Mouse (Mus musculus) MEL-GATA-1-ER (cell line): ENCODE data around the gene Gm20388.

ENCODE experiments used
- DNase-seq: peaks from one replicate; pipeline ENCODE4 v3.0.0-alpha.2; 2012; ENCODE audit warnings: low read depth; ENCODE audit errors: extremely low read depth

The Gm20388 gene

GRCm38 (mm10) chr8:123701952-123702587 lies 3791.4 kb downstream of the Gm20388 start:
- DNase-seq, result no peak

- no peak for DNase-seq
Measured at GRCm38 (mm10) chr8:123705376-123705775, 3794.7 kb downstream of the Gm20388 start.

GRCm38 (mm10) chr8:123707137-123707536 lies 3796.5 kb downstream of the Gm20388 start:
- DNase-seq, result no peak

GRCm38 (mm10) chr8:123708729-123709128 lies 3798.1 kb downstream of the Gm20388 start:
- no peak for DNase-seq

GRCm38 (mm10) chr8:123710335-123710734 lies 3799.7 kb downstream of the Gm20388 start:
- DNase-seq, result no peak

- DNase-seq, result no peak
Measured at GRCm38 (mm10) chr8:123714451-123714850, 3803.8 kb downstream of the Gm20388 start.

GRCm38 (mm10) chr8:123715916-123716592 lies 3805.4 kb downstream of the Gm20388 start:
- no peak for DNase-seq

- no peak for DNase-seq
Measured at GRCm38 (mm10) chr8:123717104-123717503, 3806.5 kb downstream of the Gm20388 start.

GRCm38 (mm10) chr8:123717516-123718490 lies 3807.2 kb downstream of the Gm20388 start:
- DNase-seq, result no peak

GRCm38 (mm10) chr8:123718752-123719151 lies 3808.1 kb downstream of the Gm20388 start:
- no peak for DNase-seq

GRCm38 (mm10) chr8:123719280-123719679 lies 3808.6 kb downstream of the Gm20388 start:
- DNase-seq, result no peak

- no peak for DNase-seq
Measured at GRCm38 (mm10) chr8:123719811-123720210, 3809.2 kb downstream of the Gm20388 start.

- DNase-seq, result no peak
Measured at GRCm38 (mm10) chr8:123720471-123721001, 3809.9 kb downstream of the Gm20388 start.

GRCm38 (mm10) chr8:123722245-123722644 lies 3811.6 kb downstream of the Gm20388 start:
- no peak for DNase-seq

- DNase-seq, result no peak
Measured at GRCm38 (mm10) chr8:123724752-123725151, 3814.1 kb downstream of the Gm20388 start.

GRCm38 (mm10) chr8:123725261-123725660 lies 3814.6 kb downstream of the Gm20388 start:
- DNase-seq, result no peak

- no peak for DNase-seq
Measured at GRCm38 (mm10) chr8:123726759-123727158, 3816.1 kb downstream of the Gm20388 start.

GRCm38 (mm10) chr8:123729055-123729785 lies 3818.6 kb downstream of the Gm20388 start:
- no peak for DNase-seq

GRCm38 (mm10) chr8:123729786-123730411 lies 3819.3 kb downstream of the Gm20388 start:
- DNase-seq, result no peak

- no peak for DNase-seq
Measured at GRCm38 (mm10) chr8:123732332-123732731, 3821.7 kb downstream of the Gm20388 start.
